Mouse (Mus musculus) cerebellum, postnatal 4 days (tissue): ENCODE data around the gene Fras1.

ENCODE experiments used
- DNase-seq, 2 experiments: peaks; one replicate each; pipeline ENCODE4 v3.0.0; 2022; ENCODE audit warnings: low spot score in 2 of 2, mixed read lengths in 1 of 2

The Fras1 gene

GRCm38 (mm10) chr5:96405139-96405842 is 31.5 kb downstream of the Fras1 start:
- no peak for DNase-seq

DNA sequence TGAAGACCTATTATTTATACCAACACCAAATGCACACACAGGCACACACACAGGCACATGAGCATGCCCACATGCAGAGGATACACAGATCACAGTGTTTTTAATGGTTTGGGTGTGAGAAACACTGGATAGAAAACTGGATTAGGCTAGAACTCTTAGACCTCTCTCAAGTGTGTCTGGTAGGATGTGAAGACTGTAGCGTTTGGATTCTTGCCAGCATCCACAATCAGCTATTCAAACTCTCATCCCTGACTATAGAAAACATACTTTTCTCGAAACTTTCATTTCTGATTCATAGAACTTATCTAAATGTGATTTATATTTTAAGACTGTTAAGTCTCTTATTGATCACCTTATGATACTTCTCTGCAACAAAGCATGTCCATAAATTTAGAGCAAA is 34.5 kb downstream of the Fras1 start:
- DNase-seq: no peak

DNA sequence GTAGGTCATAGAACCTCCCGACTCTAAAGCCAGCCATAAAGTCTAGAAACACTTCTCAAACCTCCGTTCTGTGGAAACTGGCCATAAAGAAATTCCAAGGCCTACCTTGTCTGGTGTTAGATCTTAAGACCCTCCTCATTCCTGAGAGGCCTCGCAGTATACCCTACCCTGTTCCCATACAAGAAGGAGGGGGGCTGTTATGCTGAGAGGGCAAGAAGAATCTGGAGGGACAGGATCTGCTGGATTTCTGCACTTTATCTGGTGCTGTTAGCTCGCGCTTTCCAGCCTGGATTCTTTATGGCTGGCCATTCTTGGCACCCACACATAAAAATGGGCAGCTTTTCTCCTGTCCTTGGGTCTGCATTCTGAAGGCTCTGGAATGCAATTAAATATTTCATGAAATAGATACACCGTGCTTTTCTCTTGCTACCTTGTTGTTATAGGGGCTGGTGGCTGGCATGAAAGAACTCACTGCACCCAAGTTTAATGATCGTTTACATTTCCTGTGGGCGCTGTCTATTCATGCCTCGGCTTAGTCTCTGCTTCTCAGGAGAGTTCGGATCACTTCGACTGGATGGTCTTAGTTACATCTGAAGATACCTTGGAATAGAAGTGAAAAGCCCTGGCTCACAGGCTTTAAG is 39.1 kb downstream of the Fras1 start:
- no peak for DNase-seq

GRCm38 (mm10) chr5:96417121-96417520 is 43.4 kb downstream of the Fras1 start:
- no peak for DNase-seq

- no peak for DNase-seq
Measured at GRCm38 (mm10) chr5:96421550-96421949, 47.8 kb downstream of the Fras1 start.

GRCm38 (mm10) chr5:96422716-96423115 is 49.0 kb downstream of the Fras1 start:
- no peak for DNase-seq

DNA sequence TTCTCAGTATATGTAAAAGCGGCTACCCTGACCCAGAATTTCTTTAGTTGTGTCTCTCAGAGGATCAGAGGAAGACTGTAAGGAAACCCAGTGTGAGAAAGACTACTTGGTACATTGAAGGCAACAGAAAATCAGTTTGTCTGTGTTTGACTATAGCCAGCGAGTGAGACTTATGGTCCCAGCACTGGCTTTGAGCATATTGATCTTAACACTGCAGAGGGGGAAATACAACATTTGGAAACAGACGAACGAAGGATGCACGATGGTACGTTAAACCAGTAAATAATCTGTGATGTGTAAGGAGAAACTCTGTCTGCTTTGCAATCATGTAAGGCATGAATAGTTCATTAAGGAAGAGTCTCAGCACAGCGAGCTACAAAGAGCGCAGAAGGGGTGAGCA is 51.6 kb downstream of the Fras1 start:
- no peak for DNase-seq

DNA sequence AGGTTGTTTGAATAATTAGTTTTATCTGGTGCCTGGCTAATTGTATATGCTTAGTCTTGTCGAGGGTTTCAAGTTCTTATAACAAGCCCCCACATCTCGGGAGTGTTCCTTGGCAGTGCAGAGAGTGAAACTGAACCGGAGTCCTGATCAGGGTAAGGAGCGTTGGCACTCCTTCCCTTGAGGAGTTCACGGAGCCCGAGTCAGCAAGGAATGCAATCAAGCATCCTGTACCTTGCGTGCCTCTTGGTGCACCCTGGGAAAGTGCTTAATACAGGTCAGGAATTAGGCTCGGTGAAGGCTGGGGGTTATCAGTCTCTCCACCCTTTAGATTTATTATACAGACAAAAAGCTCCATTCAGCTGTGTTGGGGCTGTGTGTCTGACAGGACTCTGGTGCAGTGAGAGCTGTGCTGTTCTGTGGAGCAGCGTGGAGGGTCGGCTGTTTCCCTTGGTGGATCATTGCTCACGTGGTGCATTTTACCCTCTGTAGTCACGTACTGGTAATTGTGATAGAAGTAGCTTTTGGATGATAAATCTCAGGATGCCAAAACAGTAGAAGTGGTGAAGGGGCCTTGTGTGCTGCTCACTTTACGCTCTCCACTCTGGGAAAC is 55.9 kb downstream of the Fras1 start:
- DNase-seq: no peak

- DNase-seq: no peak
Measured at GRCm38 (mm10) chr5:96437870-96438269, 64.1 kb downstream of the Fras1 start.

DNA sequence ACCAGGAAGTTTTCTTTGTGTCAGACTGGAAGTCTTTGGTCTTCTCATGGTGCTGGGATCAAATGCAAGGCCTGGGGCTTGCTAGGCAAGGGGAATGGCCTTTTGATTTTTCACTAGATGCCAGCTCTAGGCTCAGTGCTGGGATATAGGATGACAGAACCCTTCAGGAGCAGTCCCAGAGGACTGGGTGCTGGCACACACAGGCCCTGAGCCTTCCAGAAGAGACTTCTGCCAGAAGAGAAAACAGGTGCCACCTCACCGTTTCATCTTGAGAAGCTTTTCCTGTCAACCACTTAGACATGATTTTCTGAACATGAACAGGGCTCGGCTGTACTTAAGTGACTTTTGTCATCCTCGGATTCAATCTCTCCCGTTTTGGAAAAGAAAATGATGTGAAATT is 66.1 kb downstream of the Fras1 start:
- DNase-seq: no peak

GRCm38 (mm10) chr5:96447460-96447859 is 73.7 kb downstream of the Fras1 start:
- DNase-seq: no peak

DNA sequence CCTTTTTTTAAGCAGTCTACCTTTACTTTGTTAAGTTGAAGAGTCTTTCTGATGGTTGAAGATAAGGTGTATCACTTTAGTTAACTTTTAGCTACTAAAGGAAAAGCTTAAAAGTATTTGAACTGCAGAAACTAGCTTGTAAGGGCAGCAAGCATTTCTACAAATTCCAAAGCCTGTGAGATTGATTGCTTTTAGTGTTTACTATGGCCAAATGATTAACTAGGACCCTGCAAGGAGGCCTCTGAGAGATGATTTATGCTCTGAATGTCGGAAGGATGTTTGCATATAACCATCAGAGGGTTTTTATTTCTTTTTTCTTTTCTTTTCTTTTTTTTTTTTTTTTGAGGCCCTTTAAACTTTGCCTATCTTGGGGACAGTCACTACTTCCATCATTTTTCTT is 78.3 kb downstream of the Fras1 start:
- DNase-seq: no peak

DNA sequence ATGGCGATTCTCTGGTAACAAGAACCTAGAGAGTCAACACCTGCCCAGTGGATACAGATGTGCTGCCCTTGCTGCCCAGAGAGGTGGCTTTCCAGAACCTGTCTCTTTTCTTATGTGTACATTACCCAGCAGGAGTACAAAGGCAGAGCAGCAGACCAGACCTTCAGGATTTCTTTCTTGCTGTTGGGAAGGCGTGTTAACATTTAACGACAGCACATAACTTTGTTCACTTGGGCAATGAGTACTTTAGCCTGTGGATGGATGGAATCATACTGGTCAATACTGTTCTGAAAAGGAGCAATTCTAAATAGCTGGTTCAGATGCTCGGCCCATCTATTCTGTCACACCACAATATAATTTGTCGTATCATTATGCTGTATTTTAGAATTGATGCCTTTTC is 79.6 kb downstream of the Fras1 start:
- no peak for DNase-seq

- no peak for DNase-seq
Measured at GRCm38 (mm10) chr5:96454422-96454821, 80.7 kb downstream of the Fras1 start.

DNA sequence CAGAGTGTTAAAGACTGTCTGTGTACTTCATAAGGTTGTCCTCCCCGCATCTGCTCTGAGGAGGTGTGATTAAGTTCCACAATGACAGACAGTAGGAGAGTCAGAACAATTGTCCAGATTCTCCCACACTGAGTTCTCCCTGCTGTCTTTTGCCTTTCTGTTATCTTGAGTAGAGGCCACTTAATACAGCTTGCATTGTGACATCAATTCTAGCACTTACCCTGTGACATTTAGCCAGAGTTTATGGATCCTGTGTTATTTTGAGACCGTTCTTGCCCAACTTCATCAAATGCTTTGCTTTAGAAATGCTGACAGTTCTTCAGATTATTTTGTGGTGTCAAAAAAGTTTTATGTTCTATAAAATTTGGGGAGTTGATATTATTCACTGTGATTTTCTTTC is 81.5 kb downstream of the Fras1 start:
- no peak for DNase-seq

GRCm38 (mm10) chr5:96457436-96457958 is 83.7 kb downstream of the Fras1 start:
- no peak for DNase-seq

GRCm38 (mm10) chr5:96459605-96460004 is 85.8 kb downstream of the Fras1 start:
- DNase-seq: no peak

- no peak for DNase-seq
Measured at GRCm38 (mm10) chr5:96462197-96462596, 88.4 kb downstream of the Fras1 start.

DNA sequence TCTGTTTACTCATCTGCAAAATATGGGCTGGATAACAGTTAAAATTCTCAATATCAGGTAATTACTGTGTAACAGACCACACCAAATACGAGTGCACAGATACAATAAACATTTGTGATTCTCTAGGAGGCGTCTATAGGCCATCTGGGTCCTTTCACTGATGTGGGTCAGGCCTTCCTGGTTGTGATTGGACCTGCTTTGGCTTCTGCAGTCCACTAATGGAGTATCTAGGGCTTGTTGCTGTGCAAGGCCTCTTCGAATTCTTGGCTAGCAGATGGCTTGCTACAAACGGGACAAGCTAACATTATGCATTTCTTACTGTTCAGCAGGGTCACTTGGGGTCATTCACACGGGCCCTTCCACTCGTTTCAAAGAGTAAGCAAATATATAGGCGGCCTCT is 92.7 kb downstream of the Fras1 start:
- DNase-seq: no peak

DNA sequence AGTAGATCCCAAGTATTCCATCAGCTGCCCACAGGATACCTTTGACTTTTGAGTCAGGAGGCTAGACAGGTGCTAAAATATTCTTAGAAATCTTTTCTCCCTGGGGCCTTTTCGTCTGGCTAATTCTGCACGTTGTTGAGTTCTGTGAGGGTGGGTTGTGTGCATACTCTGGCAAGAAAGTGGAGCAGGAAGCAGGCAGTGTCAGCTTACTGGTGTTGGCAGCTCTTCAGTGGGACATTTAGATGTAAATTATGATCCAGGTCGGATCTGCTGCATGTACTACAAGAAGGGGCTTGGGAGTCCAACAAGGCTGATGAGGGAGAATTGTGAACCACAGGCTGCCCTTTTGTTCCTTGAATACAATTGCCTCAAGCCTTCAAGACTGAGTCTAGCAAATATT is 98.2 kb downstream of the Fras1 start:
- DNase-seq: no peak

DNA sequence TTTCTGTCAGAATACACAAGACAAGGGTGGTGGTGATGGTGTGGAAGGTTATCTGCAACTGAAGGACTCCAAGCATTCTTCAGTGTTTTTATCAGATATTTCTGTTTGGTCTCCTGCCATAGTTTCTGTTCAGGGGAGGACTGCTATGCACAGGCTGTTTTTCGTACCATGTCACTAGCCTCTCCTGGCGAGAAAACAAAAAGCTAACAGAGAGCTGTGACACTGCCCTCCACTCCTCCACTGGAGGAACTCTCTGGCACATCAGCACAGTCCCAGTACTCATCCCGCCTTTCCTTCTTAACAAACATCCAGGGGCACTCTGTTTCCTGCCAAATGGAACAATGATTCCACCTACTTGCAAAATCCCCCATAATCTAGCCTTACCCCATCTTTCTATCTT is 101.7 kb downstream of the Fras1 start:
- DNase-seq: no peak

- DNase-seq: no peak
Measured at GRCm38 (mm10) chr5:96479003-96479402, 105.2 kb downstream of the Fras1 start.

DNA sequence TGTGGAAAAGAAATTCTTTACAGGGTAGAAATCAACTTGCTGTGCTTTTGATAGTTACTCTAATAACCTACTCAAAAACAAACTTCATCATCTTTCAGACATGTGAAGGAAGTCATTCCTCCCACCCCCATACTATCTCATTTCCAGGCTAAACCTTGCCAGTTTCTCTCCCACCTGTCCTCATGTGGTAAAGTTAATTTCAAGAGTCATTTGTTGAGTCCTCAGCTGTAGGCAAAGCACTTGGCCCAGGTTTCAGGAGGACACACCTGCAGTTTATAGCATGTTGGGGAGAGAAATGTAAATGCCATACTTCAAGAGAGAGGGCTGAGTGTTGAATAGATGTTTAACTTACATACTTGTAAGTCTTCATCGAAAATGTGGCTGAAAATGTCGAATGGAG is 107.4 kb downstream of the Fras1 start:
- DNase-seq: no peak
